Mouse (Mus musculus): Measurements from ENCODE around the gene Fbxw4.

DNA sequence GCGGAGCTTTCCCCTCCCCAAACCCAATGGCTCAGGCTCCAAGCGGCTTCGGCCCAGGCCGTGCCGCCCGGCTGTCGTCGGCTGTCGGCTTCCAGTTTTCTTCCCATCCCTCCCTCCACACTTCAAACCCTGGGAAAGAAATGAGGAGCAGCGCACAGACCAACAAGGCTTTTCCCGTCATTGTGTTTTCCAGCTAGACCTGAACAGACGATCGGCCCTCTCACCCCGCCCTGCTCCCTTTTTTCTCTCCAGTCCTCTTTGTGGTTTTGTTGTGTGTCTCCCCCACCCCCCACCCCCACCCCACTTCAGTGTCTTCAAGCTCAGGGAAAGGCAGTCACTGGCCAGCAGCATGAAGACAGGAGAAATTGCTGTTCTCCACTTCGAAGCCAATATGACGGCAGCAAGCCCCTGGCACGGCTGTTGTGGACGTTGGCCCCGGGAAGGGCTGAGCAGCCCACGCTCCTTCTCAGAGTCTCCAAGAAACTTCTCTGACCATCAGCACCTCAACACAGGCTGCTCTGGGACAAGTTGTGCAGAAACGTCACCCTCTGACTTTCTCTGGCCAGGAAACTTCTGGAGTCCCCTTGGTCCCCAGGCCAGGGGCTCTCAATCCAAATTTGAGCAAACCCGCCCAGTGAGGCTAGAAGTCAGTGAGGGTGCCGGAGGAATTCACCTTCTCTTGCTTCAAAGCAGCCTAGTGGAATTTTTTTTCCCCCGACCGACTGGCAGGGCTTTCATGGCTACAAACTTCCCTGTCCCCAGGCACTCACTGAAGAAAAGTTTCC lies 35.6 kb upstream of the Fbxw4 start:
- TF ChIP-seq CTCF (IDR thresholded peaks at IDR 0.05; ENCODE audit: low read depth) (no peak), EP300 (IDR thresholded peaks at IDR 0.05; ENCODE audit: low read depth) (no peak)
